Comparison of ENCODE assay signal across 9 mouse cellular contexts in genomic region chr14:49348897-49349250, GRCm38 (mm10).
DNase-seq lines count a peak whose midpoint lies in the region; ATAC-seq and TF ChIP-seq lines count a peak whose summit lies in the region.
"Had no signal": no experiment of that assay in that cellular context is flagged by ENCODE, and none has a peak within 500 bp of the region (broad histone marks: within the 10 kb centered on the region; RNA-seq: fewer than 3 reads in every experiment).

No protein-coding gene starts in this region.

- DNase-seq in heart, postnatal 10 days, result peak; percentile 11 to 38
- peak; percentile 23 for DNase-seq in urinary bladder, postnatal 25 days (ENCODE audit: low spot score)
- no peak for DNase-seq in urinary bladder, adult 2 months (ENCODE audit: low spot score)
- peak; percentile 72 to 82 for DNase-seq in cerebellum, postnatal 14 days
- DNase-seq in kidney, postnatal 0 days (ENCODE audit: low spot score), result peak; percentile 32
- peak; percentile 47 for DNase-seq in mesoderm, embryonic 11.5 days (ENCODE audit: low read depth, low spot score)

- peak; percentile 75 for TF ChIP-seq CTCF in kidney, postnatal 0 days (IDR thresholded peaks at IDR 0.05; ENCODE audit: low read depth)

- no peak overlapping the region for H3K27ac ChIP-seq in heart, embryonic 12.5 days (ENCODE audit: poor library complexity, severe bottlenecking)
- no peak overlapping the region for H3K27ac ChIP-seq in kidney, postnatal 0 days

- H3K4me3 ChIP-seq in heart, embryonic 12.5 days, result no peak overlapping the region
- H3K4me3 ChIP-seq in kidney, postnatal 0 days (replicated peaks; ENCODE audit: low read depth, low read length), result no peak overlapping the region
- H3K4me3 ChIP-seq: myocyte had no signal

- H3K36me3 ChIP-seq in heart, embryonic 12.5 days, result no peaks in the 10 kb centered on the region
- H3K36me3 ChIP-seq in kidney, postnatal 0 days (ENCODE audit: insufficient read depth, low read length), result no peaks in the 10 kb centered on the region

- no peak for ATAC-seq in heart, embryonic 12.5 days (ENCODE audit: insufficient number of reproducible peaks, low FRiP score)
- no peak for ATAC-seq in kidney, postnatal 0 days (replicated peaks; ENCODE audit: low FRiP score, low read depth)
- no peak for ATAC-seq in megakaryocyte, adult 5-6 weeks (ENCODE audit: poor library complexity, severe bottlenecking)

- H3K9ac ChIP-seq in heart, embryonic 12.5 days, result no peak overlapping the region
- no peak overlapping the region for H3K9ac ChIP-seq in kidney, postnatal 0 days (ENCODE audit: low read depth, low read length)

- H3K4me1 ChIP-seq in heart, embryonic 12.5 days (replicated peaks), result no peaks in the 10 kb centered on the region
- H3K4me1 ChIP-seq in kidney, postnatal 0 days (replicated peaks; ENCODE audit: insufficient read depth, low read length), result no peaks in the 10 kb centered on the region

- no peaks in the 10 kb centered on the region for H3K9me3 ChIP-seq in heart, embryonic 12.5 days (replicated peaks)
- no peaks in the 10 kb centered on the region for H3K9me3 ChIP-seq in kidney, postnatal 0 days (replicated peaks; ENCODE audit: low read length)

- H3K27me3 ChIP-seq in heart, embryonic 12.5 days (replicated peaks), result no peaks in the 10 kb centered on the region
- no peaks in the 10 kb centered on the region for H3K27me3 ChIP-seq in kidney, postnatal 0 days (ENCODE audit: insufficient read depth, low read length)

- H3K4me2 ChIP-seq in heart, embryonic 12.5 days, result no peak overlapping the region
- no peak overlapping the region for H3K4me2 ChIP-seq in kidney, postnatal 0 days (ENCODE audit: low read length)

- 68% methylated on average over 1 of the region's 1 CpGs for WGBS in heart, embryonic 12.5 days
- 71% methylated on average over 1 of the region's 1 CpGs for WGBS in kidney, postnatal 0 days

- intact Hi-C loops in heart, postnatal 10 days (cut with DNase I), result loop anchor here (5.0 kb wide), 1 partner anchor 112 kb away; no protein-coding TSS in a partner anchor
